Comparison of ENCODE assay signal across 8 mouse cellular contexts in the genomic region with DNA sequence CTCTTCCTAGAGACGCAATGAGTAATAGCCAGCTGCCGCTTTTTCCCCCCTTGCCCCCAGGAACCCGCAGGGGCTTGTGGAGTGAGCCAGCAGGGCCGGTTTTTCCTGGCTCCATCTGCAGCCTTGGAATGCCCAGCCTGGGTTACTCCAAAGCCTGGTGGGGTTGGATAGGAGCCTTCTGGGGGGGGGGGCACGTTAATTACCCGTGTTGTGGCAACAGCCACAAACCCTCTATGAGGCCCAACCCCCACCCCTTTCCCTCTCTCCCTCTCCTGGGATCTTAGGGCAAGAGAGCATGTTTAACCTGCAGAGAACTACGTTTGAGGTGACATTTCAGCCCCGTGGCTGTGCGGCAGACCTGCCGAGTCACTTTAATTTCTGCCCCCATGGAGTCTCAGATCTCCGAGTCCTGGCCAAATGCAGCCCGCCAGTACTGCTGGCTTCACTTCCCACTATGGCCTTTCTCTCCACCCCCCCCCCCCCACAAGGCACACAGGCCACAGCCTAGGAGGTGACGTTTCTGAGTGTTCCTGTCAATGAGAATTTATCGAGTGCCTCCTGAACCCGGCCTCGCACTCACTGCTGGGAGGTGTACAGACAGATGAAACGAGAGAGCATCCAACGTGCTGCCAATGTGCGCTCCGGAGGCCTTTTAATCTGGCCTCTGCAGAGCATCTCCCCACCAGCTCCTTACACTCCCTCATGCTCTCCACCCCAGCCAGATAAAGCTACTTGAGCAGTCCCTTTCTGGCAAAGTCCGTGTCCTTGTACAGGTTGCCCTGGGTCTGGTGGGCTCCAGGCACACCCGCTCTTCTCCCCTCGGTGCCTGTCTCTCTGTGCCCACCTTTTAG. TPM values are rescaled to one million over a fixed set of nuclear protein-coding genes. Genes with fewer than 3 reads are reported as not detected.
DNase-seq lines count a peak whose midpoint lies in the region; ATAC-seq lines count a peak whose summit lies in the region.

No protein-coding gene starts in this region.

- H3K4me1 ChIP-seq in intestine, embryonic 14.5 days (replicated peaks; ENCODE audit: control insufficient read depth, insufficient read depth, low read length), result peaks cover 75% of the 10 kb centered on the region

- H3K79me2 ChIP-seq in macrophage (ENCODE audit: inconsistent target), result peaks cover 53% of the 10 kb centered on the region

- no peaks in the 10 kb centered on the region for H3K9me3 ChIP-seq in intestine, embryonic 14.5 days (ENCODE audit: control insufficient read depth, low read length)

- H3K36me3 ChIP-seq in intestine, embryonic 14.5 days (ENCODE audit: control insufficient read depth, insufficient read depth, low read length), result no peaks in the 10 kb centered on the region
- H3K36me3 ChIP-seq in macrophage (ENCODE audit: inconsistent target), result no peaks in the 10 kb centered on the region

- WGBS in intestine, embryonic 14.5 days, result 43% methylated on average over 23 of the region's 23 CpGs
- whole genome bisulfite sequencing in macrophage (ENCODE audit: missing documents), result 11% methylated on average over 23 of the region's 23 CpGs

- peaks cover 7% of the 10 kb centered on the region for H3K27me3 ChIP-seq in intestine, embryonic 14.5 days (replicated peaks; ENCODE audit: control insufficient read depth, insufficient read depth, low read length)

- ATAC-seq in CD4-positive, CD25-positive, alpha-beta regulatory T cell, adult 4 months, result no peak
- no peak for ATAC-seq in intestine, embryonic 14.5 days (replicated peaks; ENCODE audit: low FRiP score, low TSS enrichment, low read depth)

- H3K4me2 ChIP-seq in intestine, embryonic 14.5 days (ENCODE audit: low read length), result peak overlapping the region; percentile 100

- peak overlapping the region; percentile 78; the same call in 1 of the 2 replicates for H3K27ac ChIP-seq in intestine, embryonic 14.5 days (ENCODE audit: low read depth)
- H3K27ac ChIP-seq in macrophage, result peak overlapping the region; percentile 99

- no peak overlapping the region for H3K4me3 ChIP-seq in intestine, embryonic 14.5 days (ENCODE audit: low read depth, low read length)
- peak overlapping the region; percentile 60 for H3K4me3 ChIP-seq in macrophage (ENCODE audit: inconsistent target)

- no peak overlapping the region for H3K9ac ChIP-seq in intestine, embryonic 14.5 days (ENCODE audit: low read length)

- DNase-seq in CD4-positive, CD25-positive, alpha-beta regulatory T cell, adult 2 months (ENCODE audit: low read depth, low spot score), result peak; percentile 24
- peak; percentile 59 to 76 for DNase-seq in spleen, postnatal 4 days (ENCODE audit: low spot score in 2 of 2)
- DNase-seq in spleen, adult 18-20 months, result no peak
- no peak for DNase-seq in intestine, embryonic 14.5 days (ENCODE audit: low spot score)
- DNase-seq in frontal cortex, adult 2 months (ENCODE audit: extremely low spot score in 1 of 2, low spot score in 1 of 2), result no peak
- no peak for DNase-seq in layer of hippocampus, adult 8-10 months (ENCODE audit: low spot score in 2 of 2)

RNA-seq across cellular contexts. Expression of gene Gins2, which starts 49.1 kb away (rescaled TPM):
- polyA plus RNA-seq in CD4-positive, CD25-positive, alpha-beta regulatory T cell, adult 4 months (2017; shearing (Covaris generic)), result 10 to 100 TPM; 14.6 to 20.6 TPM
- 121 and 122 TPM in 2 replicates for polyA plus RNA-seq in intestine, embryonic 14.5 days (2014; fragmentation: Nextera tagmentation; extraction: Ambion mirVana)
- total RNA-seq in macrophage (2018; cell fraction: chromatin; rRNA removed), result 1 to 10 TPM in 24 of 26 experiments, under 1 TPM in 2; 0.20 to 6.5 (median 1.9) TPM
- 10 to 100 TPM in 5 of 26 experiments, 1 to 10 TPM in 21; 4.8 to 13.4 (median 7.2) TPM for total RNA-seq in macrophage (2018; cell fraction: cytosol; rRNA removed)
- 10 to 100 TPM in 1 of 26 experiments, 1 to 10 TPM in 25; 1.0 to 11.4 (median 2.4) TPM for total RNA-seq in macrophage (2018; cell fraction: nucleus; rRNA removed)
- 6.0 to 52.8 TPM (median 6.1 TPM) in 3 replicates for polyA plus RNA-seq in macrophage (2018)
- 3.1 and 3.2 TPM in 2 replicates for polyA plus RNA-seq in frontal cortex, adult 2 months (2012; rRNA removed)
- 1 to 10 TPM; 2.4 to 4.8 (median 2.8) TPM for total RNA-seq in layer of hippocampus, adult 8-10 months (2022)

Comparison
In these comparisons a context has a peak if more than half of its experiments do, and no peak if none do; other contexts are left out.
1. DNase-seq: peak in CD4-positive, CD25-positive, alpha-beta regulatory T cell, adult 2 months (single experiment) and spleen, postnatal 4 days (2 of 2); none in spleen, adult 18-20 months (0 of 2), intestine, embryonic 14.5 days (single experiment), frontal cortex, adult 2 months (0 of 2) and layer of hippocampus, adult 8-10 months (0 of 2).